Mouse (Mus musculus): ENCODE results near the gene Parp14. TPM values are rescaled to one million over a fixed set of nuclear protein-coding genes. Genes with fewer than 3 reads are reported as not detected.
A peak's percentile ranks its signal among the peaks of the same experiment; 100 is the strongest.

Parp14 gene
- total and polyA plus RNA-seq, 3 experiments = 3.9 to 6.4 (median 6.0) TPM

DNA sequence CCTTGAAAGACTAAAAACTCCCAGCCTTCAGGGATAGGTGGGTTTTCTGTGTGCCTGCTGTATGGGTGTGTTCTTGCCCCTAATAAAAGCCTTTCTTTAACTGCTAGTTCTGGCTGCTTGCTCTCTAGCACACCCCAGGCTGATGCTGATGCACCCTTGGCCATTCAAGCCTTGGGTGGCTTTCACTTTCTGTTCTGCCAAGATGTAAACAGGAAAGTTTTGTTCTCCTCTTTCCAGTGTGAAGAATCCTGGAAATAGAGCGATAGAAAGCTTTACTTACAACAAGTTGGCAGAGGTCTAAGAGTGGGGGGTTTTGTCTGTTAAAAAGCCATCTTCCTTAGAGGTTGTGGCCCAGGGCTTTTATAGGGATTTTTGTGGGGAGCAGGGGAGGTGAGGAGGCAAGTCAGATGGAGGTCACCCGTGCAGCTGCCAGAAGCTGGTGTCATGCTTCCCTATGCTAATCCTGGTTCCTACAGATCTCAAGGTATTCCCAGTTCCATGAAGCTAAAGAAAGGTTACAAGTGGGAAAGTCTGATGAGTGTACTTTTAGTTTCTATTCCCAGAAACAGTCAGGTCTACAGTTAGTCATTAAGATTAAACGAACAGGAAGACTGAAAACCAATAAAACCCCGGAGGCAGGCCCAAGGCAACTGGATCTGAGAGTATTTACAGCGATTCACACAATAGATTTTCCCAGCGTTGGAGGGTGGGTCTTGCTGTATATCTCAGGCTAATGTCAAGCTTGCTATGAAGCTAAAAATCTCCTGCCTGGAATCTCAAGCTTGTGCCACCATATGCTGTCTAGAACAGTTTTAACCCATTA, 47.6 kb upstream of the Parp14 start:
- Histone ChIP-seq H3K9me3 (replicated peaks; ENCODE audit: low read length) (no peaks in the 10 kb centered on the region), H3K4me3 (replicated peaks in 1 of 3; ENCODE audit: low read depth in 2 of 3, low read length in 2 of 3, poor library complexity in 1 of 3) (peak overlapping the region in 2 of 3 experiments; percentile 4 to 32), H3K9ac (ENCODE audit: insufficient read depth, low read depth) (peak overlapping the region; percentile 83), H3K4me2 (ENCODE audit: insufficient read depth, low read depth, poor library complexity, severe bottlenecking) (peak overlapping the region; percentile 89), H3K79me2 (replicated peaks; ENCODE audit: control insufficient read depth, extremely low read depth, insufficient read depth, poor library complexity, severe bottlenecking) (no peaks in the 10 kb centered on the region), H3K27me3 (replicated peaks) (no peaks in the 10 kb centered on the region), H3K4me1 (ENCODE audit: control insufficient read depth in 1 of 2, insufficient read depth in 2 of 2) (peaks cover 3 to 19% of the 10 kb centered on the region in 2 experiments; a peak in 3 of 4 replicates), H3K36me3 (replicated peaks in 1 of 2; ENCODE audit: control insufficient read depth in 1 of 2, insufficient read depth in 1 of 2, low read length in 1 of 2) (no peaks in the 10 kb centered on the region), H3K27ac (ENCODE audit: insufficient read depth, low read depth) (peak overlapping the region; percentile 18; the same call in 1 of the 2 replicates)
- dilution Hi-C loops (cut with MboI; ENCODE audit: extremely low pct_ligation_motif_present, extremely low pct_unique_long_range_greater_than_20kb, low sequenced_read_pairs) (no loop called here), in situ Hi-C loops (cut with MboI; ENCODE audit: low pct_ligation_motif_present, low pct_unique_long_range_greater_than_20kb, low sequenced_read_pairs) (no loop called here)
- DNase-seq (ENCODE audit: extremely low read depth) = peak; percentile 47
- TF ChIP-seq ETS1 (conservative IDR thresholded peaks at IDR 0.05; ENCODE audit: low read depth, low read length) (peak; percentile 43; the same call in 1 of the 2 replicates), UBTF (IDR thresholded peaks at IDR 0.05; ENCODE audit: low read depth, low read length) (no peak), HCFC1 (IDR thresholded peaks at IDR 0.05; ENCODE audit: low read depth, low read length) (peak; percentile 8; the same call in 1 of the 2 replicates), JUND (conservative IDR thresholded peaks at IDR 0.05; ENCODE audit: low read depth, low read length) (0 out of 2 replicates have a peak, but pooled peaks have one; percentile 4), ELF1 (IDR thresholded peaks at IDR 0.05; ENCODE audit: low read depth, low read length) (peak; percentile 50; the same call in 1 of the 2 replicates), CTCF (conservative IDR thresholded peaks at IDR 0.05 in 1 of 2, IDR thresholded peaks at IDR 0.05 in 1 of 2; ENCODE audit: low read depth in 2 of 2, low read length in 2 of 2) (no peak), POLR2A (IDR thresholded peaks at IDR 0.05; ENCODE audit: low read depth, low read length) (peak; percentile 49), IRF4 (IDR thresholded peaks at IDR 0.05; ENCODE audit: low read depth, low read length) (peak; percentile 55; the same call in 1 of the 2 replicates), TBP (conservative IDR thresholded peaks at IDR 0.05; ENCODE audit: low read depth, low read length) (0 out of 2 replicates have a peak, but pooled peaks have one; percentile 31), MAFK (IDR thresholded peaks at IDR 0.05; ENCODE audit: insufficient replicate concordance, low read length) (no peak), POLR2AphosphoS2 (IDR thresholded peaks at IDR 0.05; ENCODE audit: low read depth, low read length) (no peak), CHD1 (IDR thresholded peaks at IDR 0.05; ENCODE audit: low read depth, low read length) (0 out of 2 replicates have a peak, but pooled peaks have one; percentile 58), CHD2 (IDR thresholded peaks at IDR 0.05; ENCODE audit: low read length) (0 out of 2 replicates have a peak, but pooled peaks have one; percentile 39), E2F4 (IDR thresholded peaks at IDR 0.05; ENCODE audit: insufficient replicate concordance, low read depth, low read length) (no peak)

GRCm38 (mm10) chr16:35914301-35914700, 43.0 kb upstream of the Parp14 start:
- in situ Hi-C loops (cut with MboI; ENCODE audit: low pct_ligation_motif_present, low pct_unique_long_range_greater_than_20kb, low sequenced_read_pairs) (no loop called here), dilution Hi-C loops (cut with MboI; ENCODE audit: extremely low pct_ligation_motif_present, extremely low pct_unique_long_range_greater_than_20kb, low sequenced_read_pairs) (no loop called here)
- H3K27ac ChIP-seq (ENCODE audit: insufficient read depth, low read depth) = no peak overlapping the region
- H3K27me3 ChIP-seq (replicated peaks) = no peaks in the 10 kb centered on the region
- DNase-seq (ENCODE audit: extremely low read depth) = no peak
- peaks cover 3 to 13% of the 10 kb centered on the region in 2 experiments; a peak in 3 of 4 replicates for H3K4me1 ChIP-seq (ENCODE audit: control insufficient read depth in 1 of 2, insufficient read depth in 2 of 2)
- no peak for TF ChIP-seq SIN3A (IDR thresholded peaks at IDR 0.05; ENCODE audit: low read length)
- TF ChIP-seq PAX5 (IDR thresholded peaks at IDR 0.05; ENCODE audit: low read length) = no peak
- TF ChIP-seq MAX (IDR thresholded peaks at IDR 0.05; ENCODE audit: low read length) = no peak
- no peak for TF ChIP-seq CHD2 (IDR thresholded peaks at IDR 0.05; ENCODE audit: low read length)
- no peak for TF ChIP-seq ZC3H11A (IDR thresholded peaks at IDR 0.05; ENCODE audit: low read depth, low read length)
- TF ChIP-seq USF2 (conservative IDR thresholded peaks at IDR 0.05; ENCODE audit: low read depth, low read length) = no peak
- TF ChIP-seq MEF2A (IDR thresholded peaks at IDR 0.05; ENCODE audit: borderline replicate concordance, low read depth, low read length) = no peak
- TF ChIP-seq ZKSCAN1 (IDR thresholded peaks at IDR 0.05; ENCODE audit: borderline replicate concordance, low read depth, low read length) = no peak
- TF ChIP-seq POLR2A (IDR thresholded peaks at IDR 0.05; ENCODE audit: low read depth, low read length) = no peak
- H3K36me3 ChIP-seq (replicated peaks in 1 of 2; ENCODE audit: control insufficient read depth in 1 of 2, insufficient read depth in 1 of 2, low read length in 1 of 2) = no peaks in the 10 kb centered on the region
- H3K9me3 ChIP-seq (replicated peaks; ENCODE audit: low read length) = peaks cover 9% of the 10 kb centered on the region
- no peaks in the 10 kb centered on the region for H3K79me2 ChIP-seq (replicated peaks; ENCODE audit: control insufficient read depth, extremely low read depth, insufficient read depth, poor library complexity, severe bottlenecking)
- H3K4me2 ChIP-seq (ENCODE audit: insufficient read depth, low read depth, poor library complexity, severe bottlenecking) = no peak overlapping the region
- H3K9ac ChIP-seq (ENCODE audit: insufficient read depth, low read depth) = no peak overlapping the region
- H3K4me3 ChIP-seq (replicated peaks in 1 of 3; ENCODE audit: low read depth in 2 of 3, low read length in 2 of 3, poor library complexity in 1 of 3) = no peak overlapping the region
